Mouse (Mus musculus) forebrain, embryonic 11.5 days (tissue): ENCODE data around the gene Tmsb15l. TPM values are rescaled to one million over a fixed set of nuclear protein-coding genes. Genes with fewer than 3 reads are reported as not detected.

Experiments used
- ATAC-seq: fragments of 200-750 bp; cut with Nextera tagmentation; replicated peaks from 2 replicates; pipeline ENCODE4 v1.8.0; 2017; ENCODE audit warnings: moderate TSS enrichment; ENCODE audit not compliant: low FRiP score
- DNase-seq: peaks from one replicate; pipeline ENCODE4 v3.0.0-alpha.2; 2017; ENCODE audit warnings: low spot score
- H3K27ac ChIP-seq: fragments of 300-500 bp; sonication (generic); 2 replicates; pipeline ENCODE4 v1.5.1; 2014; ENCODE audit warnings: low read depth, low read length
- H3K27me3 ChIP-seq: fragments of 300-500 bp; sonication (generic); 2 replicates; pipeline ENCODE4 v1.6.1; 2014; ENCODE audit warnings: mild to moderate bottlenecking, low read length, mixed read lengths; ENCODE audit not compliant: control insufficient read depth, insufficient read depth
- H3K36me3 ChIP-seq: fragments of 300-500 bp; sonication (generic); 2 replicates; pipeline ENCODE4 v1.6.1; 2014; ENCODE audit warnings: mild to moderate bottlenecking, low read length, moderate library complexity, mixed read lengths; ENCODE audit not compliant: control insufficient read depth, insufficient read depth
- H3K4me1 ChIP-seq: fragments of 300-500 bp; sonication (generic); replicated peaks from 2 replicates; pipeline ENCODE4 v1.6.1; 2014; ENCODE audit warnings: low read length, mixed read lengths; ENCODE audit not compliant: control insufficient read depth, insufficient read depth
- H3K4me2 ChIP-seq: fragments of 300-500 bp; sonication (generic); 2 replicates; pipeline ENCODE4 v1.6.1; 2014; ENCODE audit warnings: low read depth, mild to moderate bottlenecking, low read length, moderate library complexity, mixed read lengths; ENCODE audit not compliant: severe bottlenecking
- H3K4me3 ChIP-seq: fragments of 300-500 bp; sonication (generic); 2 replicates; pipeline ENCODE4 v1.5.1; 2014; ENCODE audit warnings: low read depth, low read length
- H3K9ac ChIP-seq: fragments of 300-500 bp; sonication (generic); 2 replicates; pipeline ENCODE4 v1.6.1; 2014; ENCODE audit warnings: low read length
- H3K9me3 ChIP-seq: fragments of 300-500 bp; sonication (generic); 2 replicates; pipeline ENCODE4 v1.6.1; 2016; ENCODE audit warnings: low read length, mixed read lengths; ENCODE audit not compliant: control insufficient read depth
- WGBS: fragments of 180-500 bp; shearing (Covaris S2); extraction: QIAGEN DNeasy Blood & Tissue Kit; methylation state at CpG from one replicate; pipeline ENCODE4 v1.1.7; 2014; 5-methylcytosine and 5-hydroxymethylcytosine counted together
- polyA plus RNA-seq: library from polyadenylated mRNA; unstranded; fragments of >200 nt; fragmentation: Nextera tagmentation; extraction: Ambion mirVana; gene quantifications from 2 replicates; pipeline ENCODE4 v1.2.1, GENCODE M21; 2014

Tmsb15l gene
- 4.6 and 7.0 TPM in 2 replicates for polyA plus RNA-seq

GRCm38 (mm10) chrX:136976424-136977084 is at the start of gene Tmsb15l, which contains the start of gene Tmsb15b1:
Tmsb15l (minus strand) TSS chrX:136976869.
Tmsb15b1 (minus strand) TSS chrX:136976874.
- 25% methylated on average over 15 of the region's 15 CpGs for WGBS
- Histone ChIP-seq H3K4me1 (no peaks in the 10 kb centered on the region), H3K4me2 (peak within 1 kb of the TSS; percentile 46), H3K9me3 (no peaks in the 10 kb centered on the region), H3K9ac (no peak within 1 kb of the TSS), H3K4me3 (peak within 1 kb of the TSS; percentile 29), H3K27ac (no peak within 1 kb of the TSS), H3K27me3 (no peaks in the 10 kb centered on the region), H3K36me3 (no peaks in the 10 kb centered on the region)
- ATAC-seq, result peak; percentile 100
- DNase-seq, result peak; percentile 76

GRCm38 (mm10) chrX:137019310-137019709 is 42.6 kb upstream of the Tmsb15l start:
- Histone ChIP-seq H3K27me3 (no peaks in the 10 kb centered on the region), H3K4me2 (no peak overlapping the region), H3K36me3 (no peaks in the 10 kb centered on the region; the same call in 1 of the 2 replicates), H3K9ac (no peak overlapping the region), H3K4me1 (no peaks in the 10 kb centered on the region), H3K27ac (no peak overlapping the region), H3K9me3 (no peaks in the 10 kb centered on the region), H3K4me3 (no peak overlapping the region)
- WGBS, result 27% methylated on average over 1 of the region's 1 CpGs
- no peak for ATAC-seq
- DNase-seq, result peak; percentile 58

- no peak overlapping the region for H3K27ac ChIP-seq
- H3K9me3 ChIP-seq, result no peaks in the 10 kb centered on the region
- H3K9ac ChIP-seq, result no peak overlapping the region
- H3K27me3 ChIP-seq, result no peaks in the 10 kb centered on the region
- ATAC-seq, result no peak
- H3K36me3 ChIP-seq, result no peaks in the 10 kb centered on the region; the same call in 1 of the 2 replicates
- H3K4me1 ChIP-seq, result no peaks in the 10 kb centered on the region
- DNase-seq, result no peak
- 74% methylated on average over 1 of the region's 1 CpGs for whole genome bisulfite sequencing
- H3K4me3 ChIP-seq, result no peak overlapping the region
- H3K4me2 ChIP-seq, result no peak overlapping the region
Observed at GRCm38 (mm10) chrX:137017668-137018067, 41.0 kb upstream of the Tmsb15l start.

- H3K9me3 ChIP-seq, result no peaks in the 10 kb centered on the region
- no peak overlapping the region for H3K27ac ChIP-seq
- H3K27me3 ChIP-seq, result no peaks in the 10 kb centered on the region
- no peak overlapping the region for H3K9ac ChIP-seq
- H3K36me3 ChIP-seq, result no peaks in the 10 kb centered on the region; the same call in 1 of the 2 replicates
- DNase-seq, result no peak
- WGBS, result 54% methylated on average over 6 of the region's 6 CpGs
- no peak overlapping the region for H3K4me3 ChIP-seq
- peak; percentile 51; the same call in 1 of the 2 replicates for ATAC-seq
- no peak overlapping the region for H3K4me2 ChIP-seq
- H3K4me1 ChIP-seq, result no peaks in the 10 kb centered on the region
Observed at GRCm38 (mm10) chrX:137015099-137015709, 38.5 kb upstream of the Tmsb15l start.

GRCm38 (mm10) chrX:136996256-136996655 is 19.6 kb upstream of the Tmsb15l start:
- no peak for DNase-seq
- no peaks in the 10 kb centered on the region for H3K4me1 ChIP-seq
- H3K27ac ChIP-seq, result no peak overlapping the region
- H3K9me3 ChIP-seq, result no peaks in the 10 kb centered on the region
- no peak for ATAC-seq
- H3K4me3 ChIP-seq, result no peak overlapping the region
- peaks cover 2% of the 10 kb centered on the region; the same call in 1 of the 2 replicates for H3K27me3 ChIP-seq
- 87% methylated on average over 2 of the region's 2 CpGs for WGBS
- no peak overlapping the region for H3K9ac ChIP-seq
- no peaks in the 10 kb centered on the region for H3K36me3 ChIP-seq
- no peak overlapping the region for H3K4me2 ChIP-seq

- Histone ChIP-seq H3K4me3 (peak overlapping the region; percentile 33), H3K9ac (peak overlapping the region; percentile 57), H3K36me3 (no peaks in the 10 kb centered on the region), H3K27me3 (peaks cover 2% of the 10 kb centered on the region; the same call in 1 of the 2 replicates), H3K9me3 (no peaks in the 10 kb centered on the region), H3K27ac (peak overlapping the region; percentile 59), H3K4me1 (no peaks in the 10 kb centered on the region), H3K4me2 (peak overlapping the region; percentile 53)
- no peak for ATAC-seq
- DNase-seq, result peak; percentile 59
- 23% methylated on average over 14 of the region's 14 CpGs for WGBS
Observed at GRCm38 (mm10) chrX:136993641-136994040, 17.0 kb upstream of the Tmsb15l start.

- H3K27ac ChIP-seq, result peak within 1 kb of the TSS; percentile 59
- peak; percentile 99 for ATAC-seq
- peak within 1 kb of the TSS; percentile 33 for H3K4me3 ChIP-seq
- no peaks in the 10 kb centered on the region for H3K36me3 ChIP-seq
- WGBS, result 17% methylated on average over 26 of the region's 26 CpGs
- H3K27me3 ChIP-seq, result peaks cover 2% of the 10 kb centered on the region; the same call in 1 of the 2 replicates
- H3K4me2 ChIP-seq, result peak within 1 kb of the TSS; percentile 57
- no peaks in the 10 kb centered on the region for H3K4me1 ChIP-seq
- H3K9ac ChIP-seq, result peak within 1 kb of the TSS; percentile 57
- H3K9me3 ChIP-seq, result no peaks in the 10 kb centered on the region
- peak; percentile 91 for DNase-seq
Observed at GRCm38 (mm10) chrX:136992978-136993547, 16.4 kb upstream of the Tmsb15l start, which contains the start of gene Zcchc18. Zcchc18 (plus strand) TSS chrX:136993155.

- Histone ChIP-seq H3K9me3 (no peaks in the 10 kb centered on the region), H3K4me1 (no peaks in the 10 kb centered on the region), H3K27ac (no peak overlapping the region; the same call in 1 of the 2 replicates), H3K27me3 (peaks cover 2% of the 10 kb centered on the region; the same call in 1 of the 2 replicates), H3K4me3 (peak overlapping the region; percentile 33), H3K4me2 (peak overlapping the region; percentile 57), H3K36me3 (no peaks in the 10 kb centered on the region), H3K9ac (peak overlapping the region; percentile 54)
- WGBS, result 27% methylated on average over 19 of the region's 19 CpGs
- DNase-seq, result no peak
- ATAC-seq, result peak; percentile 59
Observed at GRCm38 (mm10) chrX:136992191-136992965, 15.7 kb upstream of the Tmsb15l start.
